Mouse (Mus musculus): ENCODE results near the gene Wbp2.

The Wbp2 gene

DNA sequence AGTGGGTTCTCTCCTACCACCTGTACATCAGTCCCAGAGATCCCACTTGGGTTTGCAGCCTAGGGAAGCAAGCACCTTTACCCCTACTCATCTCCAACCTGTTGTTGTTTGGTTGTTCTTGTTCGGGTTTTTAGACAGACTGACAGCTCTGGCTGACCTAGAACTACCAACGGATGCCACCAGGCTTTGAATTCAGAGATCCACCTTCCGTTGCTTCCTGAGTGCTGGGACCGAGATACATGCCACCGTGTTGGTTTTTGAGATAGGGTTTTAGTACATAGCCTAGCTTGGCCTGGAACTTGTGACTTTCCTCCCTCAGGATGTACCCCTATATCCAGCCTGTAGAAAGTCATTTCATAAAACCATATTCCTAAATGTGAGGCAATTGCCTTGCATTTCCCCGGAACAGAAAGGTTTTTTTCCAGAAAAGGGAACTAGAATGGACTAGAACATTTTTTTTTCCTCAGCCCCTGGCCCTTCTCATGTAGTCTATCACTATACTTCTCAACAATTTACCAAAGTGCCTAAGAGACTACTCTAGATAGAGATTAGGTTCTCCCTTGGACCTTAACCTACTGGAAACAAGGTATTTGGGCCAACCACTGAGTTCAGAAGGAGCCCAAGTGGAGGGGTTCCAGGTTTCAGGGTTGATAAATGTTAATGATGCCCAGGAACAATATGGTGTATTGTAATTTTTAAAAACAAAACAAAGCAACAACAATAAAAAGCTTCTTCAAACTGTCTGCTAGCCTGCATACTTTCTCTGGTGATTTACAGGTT, 57.5 kb downstream of the Wbp2 start:
- DNase-seq, result no peak
